Mouse (Mus musculus) heart, postnatal 25 days (tissue): ENCODE measurements around the gene Ttc19. TPM values are rescaled to one million over a fixed set of nuclear protein-coding genes. Genes with fewer than 3 reads are reported as not detected.

Source experiments
- total RNA-seq, 2 experiments: library from RNA; stranded (reverse); gene quantifications; 2 replicates each; pipeline ENCODE4 v1.2.3; 2021

Gene Ttc19
- total RNA-seq, 2 experiments from 2014 or later: 36.0 to 40.8 TPM

Other genes with a start within 250 kb of the Ttc19 start
- 1 to 10 TPM in 1 of 2 experiments, under 1 TPM in 1; 0.87 to 1.1 TPM for gene Adora2b, start 32.5 kb upstream of the Ttc19 start, total RNA-seq
- gene Zswim7, start 98 bp upstream of the Ttc19 start, total RNA-seq: 10 to 100 TPM; 11.7 to 12.0 TPM
- gene Pigl, start 177.0 kb downstream of the Ttc19 start, total RNA-seq: 1 to 10 TPM; 2.8 to 3.3 TPM
- 100 to 1,000 TPM; 126 TPM for gene Ncor1, start 177.1 kb downstream of the Ttc19 start, total RNA-seq